In genomic region chr14:120845172-120845571, GRCm38 (mm10) we compare ENCODE assay signal across 16 mouse cellular contexts.
"Had no signal": no experiment of that assay in that cellular context is flagged by ENCODE, and none has a peak within 500 bp of the region (broad histone marks: within the 10 kb centered on the region; RNA-seq: fewer than 3 reads in every experiment).

No protein-coding gene starts in this region.

- H3K36me3 ChIP-seq: lung, embryonic 15.5 days; midbrain, embryonic 13.5 days; midbrain, embryonic 15.5 days; neural tube, embryonic 12.5 days; stomach, embryonic 15.5 days had no signal

- H3K9me3 ChIP-seq: lung, embryonic 15.5 days; midbrain, embryonic 13.5 days; midbrain, embryonic 15.5 days; neural tube, embryonic 12.5 days; stomach, embryonic 15.5 days had no signal

- DNase-seq: liver, postnatal 0 days; lung, adult 2 months; lung, postnatal 14 days; lung, postnatal 36 days; right cerebral cortex, postnatal 14 days; thymus, postnatal 14 days; thymus, postnatal 4 days had no signal

- H3K4me3 ChIP-seq: lung, embryonic 15.5 days; megakaryocyte, embryonic 14.5 days; midbrain, embryonic 13.5 days; midbrain, embryonic 15.5 days; neural tube, embryonic 12.5 days; stomach, embryonic 15.5 days had no signal

- H3K27ac ChIP-seq: lung, embryonic 15.5 days; macrophage; midbrain, embryonic 13.5 days; midbrain, embryonic 15.5 days; neural tube, embryonic 12.5 days; stomach, embryonic 15.5 days; stomach, postnatal 0 days had no signal

- ATAC-seq: liver, postnatal 0 days; midbrain, embryonic 13.5 days; midbrain, embryonic 15.5 days had no signal

- H3K9ac ChIP-seq: liver, postnatal 0 days; lung, embryonic 15.5 days; midbrain, embryonic 13.5 days; midbrain, embryonic 15.5 days; neural tube, embryonic 12.5 days; stomach, embryonic 15.5 days had no signal

- H3K4me2 ChIP-seq: lung, embryonic 15.5 days; midbrain, embryonic 11.5 days; midbrain, embryonic 13.5 days; midbrain, embryonic 15.5 days; neural tube, embryonic 12.5 days; stomach, embryonic 15.5 days had no signal

- H3K27me3 ChIP-seq: lung, embryonic 15.5 days; midbrain, embryonic 13.5 days; midbrain, embryonic 15.5 days; neural tube, embryonic 12.5 days; stomach, embryonic 15.5 days had no signal

- H3K4me1 ChIP-seq: neural tube, embryonic 12.5 days had no signal
